Mouse (Mus musculus): ENCODE results near the gene Prss50. TPM values are rescaled to one million over a fixed set of nuclear protein-coding genes. Genes with fewer than 3 reads are reported as not detected.
A peak's percentile ranks its signal among the peaks of the same experiment; 100 is the strongest.
"Not testable (repeated sequence)": the region's sequence is repeated elsewhere in the genome, so short reads cannot be mapped to it uniquely, and the experiment has no call there.

Prss50 gene
- polyA plus RNA-seq (2015; fragmentation: Nextera tagmentation; extraction: Ambion mirVana), result 0.31 and 0.35 TPM in 2 replicates

DNA sequence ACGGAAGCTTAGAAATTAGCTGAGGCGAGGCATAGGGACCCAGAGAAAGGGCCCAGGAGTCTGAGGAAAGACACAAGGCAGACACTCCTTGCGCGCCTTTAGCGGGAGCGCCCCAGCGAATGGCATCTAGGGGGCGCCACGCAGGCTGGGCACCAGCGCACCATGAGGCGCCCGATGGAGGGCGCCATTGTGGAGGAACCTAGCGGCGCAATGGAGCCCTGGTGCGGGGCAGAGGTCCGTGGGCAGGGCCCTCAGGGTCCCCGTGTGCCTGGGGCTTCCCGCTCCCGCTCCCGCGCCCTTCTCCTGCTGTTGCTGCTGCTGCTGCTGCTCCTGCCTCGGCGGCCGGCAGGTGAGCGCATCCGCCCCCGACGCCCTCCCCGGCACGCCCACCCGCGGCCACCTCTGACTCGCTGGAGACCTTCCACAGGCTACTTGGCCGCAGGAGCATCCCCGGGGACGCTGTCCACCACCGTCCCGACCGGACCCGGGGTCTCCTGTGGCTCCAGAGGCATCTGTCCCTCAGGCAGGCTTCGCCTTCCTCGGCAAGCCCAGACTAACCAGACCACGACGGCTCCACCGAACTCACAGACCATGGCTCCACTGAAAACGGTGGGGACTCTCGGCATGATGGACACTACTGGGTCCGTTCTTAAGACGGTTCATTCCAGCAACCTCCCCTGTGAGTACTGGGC, at the start of gene Prss50:
Prss50 (plus strand) TSS at position 187 of the 692 bp plus-strand sequence.
- 15% methylated on average over 42 of the region's 50 CpGs for WGBS
- H3K4me1 ChIP-seq (replicated peaks; ENCODE audit: control insufficient read depth, insufficient read depth, low read length), result 0 out of 2 replicates have a peak, but pooled peaks cover 3% of the 10 kb centered on the region
- H3K9ac ChIP-seq (ENCODE audit: low read depth, low read length), result no peak within 1 kb of the TSS
- H3K4me2 ChIP-seq (replicated peaks; ENCODE audit: low read depth), result peak within 1 kb of the TSS; percentile 56
- ATAC-seq, result peak; percentile 44; the same call in 1 of the 2 replicates
- no peak within 1 kb of the TSS for H3K27ac ChIP-seq (ENCODE audit: low read depth, low read length)
- no peaks in the 10 kb centered on the region for H3K27me3 ChIP-seq (replicated peaks; ENCODE audit: control insufficient read depth, insufficient read depth, low read length)
- no peaks in the 10 kb centered on the region for H3K9me3 ChIP-seq (ENCODE audit: control insufficient read depth)
- peak; percentile 80 for TF ChIP-seq CTCF (IDR thresholded peaks at IDR 0.05; ENCODE audit: low read depth)
- H3K36me3 ChIP-seq (ENCODE audit: control insufficient read depth, insufficient read depth), result no peaks in the 10 kb centered on the region
- H3K4me3 ChIP-seq (ENCODE audit: low read depth, low read length), result peak within 1 kb of the TSS; percentile 16; the same call in 1 of the 2 replicates

DNA sequence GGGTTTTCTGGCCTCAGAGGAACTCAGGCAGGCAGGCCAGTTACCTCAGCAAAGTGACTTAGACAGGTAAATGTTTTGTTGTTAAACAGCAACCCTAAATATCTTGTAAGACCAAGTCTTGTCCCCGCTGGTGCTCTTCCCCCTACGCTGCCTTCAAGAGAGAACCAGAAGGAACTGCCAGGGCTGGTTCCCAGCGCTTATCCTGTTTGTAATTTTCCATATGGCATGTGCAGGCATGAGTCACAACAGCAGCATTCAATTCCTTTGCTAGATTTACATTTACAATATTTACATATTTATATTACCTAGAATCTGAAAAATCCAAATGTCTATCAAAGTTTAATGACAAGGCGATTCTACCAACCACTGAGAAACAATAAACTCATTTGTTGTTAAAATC, 47.7 kb upstream of the Prss50 start:
- Histone ChIP-seq H3K9me3 (ENCODE audit: control insufficient read depth) (no peaks in the 10 kb centered on the region), H3K4me2 (replicated peaks; ENCODE audit: low read depth) (no peak overlapping the region), H3K4me1 (replicated peaks; ENCODE audit: control insufficient read depth, insufficient read depth, low read length) (no peaks in the 10 kb centered on the region), H3K36me3 (ENCODE audit: control insufficient read depth, insufficient read depth) (no peaks in the 10 kb centered on the region), H3K4me3 (ENCODE audit: low read depth, low read length) (no peak overlapping the region), H3K27ac (ENCODE audit: low read depth, low read length) (no peak overlapping the region), H3K27me3 (replicated peaks; ENCODE audit: control insufficient read depth, insufficient read depth, low read length) (no peaks in the 10 kb centered on the region), H3K9ac (ENCODE audit: low read depth, low read length) (no peak overlapping the region)
- no peak for TF ChIP-seq CTCF (IDR thresholded peaks at IDR 0.05; ENCODE audit: low read depth)
- 58% methylated on average over 4 of the region's 4 CpGs for WGBS
- no peak for ATAC-seq

DNA sequence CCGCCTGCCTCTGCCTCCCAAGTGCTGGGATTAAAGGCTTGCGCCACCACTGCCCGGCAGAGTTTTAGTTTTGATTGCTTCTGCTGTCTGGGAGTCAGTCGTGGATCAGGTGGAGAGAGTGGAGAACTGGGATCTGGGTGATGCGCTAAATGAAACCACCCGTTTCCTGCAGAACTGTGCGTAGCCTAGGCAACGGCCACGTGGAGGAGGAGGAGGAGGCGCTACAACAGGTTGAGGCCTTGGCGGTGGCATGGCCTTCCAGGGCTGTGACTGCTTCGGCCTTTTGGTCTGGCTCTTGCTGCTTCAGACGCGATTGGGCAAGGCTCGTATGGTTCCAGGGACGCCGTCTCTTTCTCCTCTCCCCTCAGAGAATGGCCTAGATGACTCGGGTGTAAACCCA, 44.0 kb upstream of the Prss50 start, which contains the start of gene Prss44:
Prss44 (plus strand) TSS at position 206 of the 400 bp plus-strand sequence.
- no peak for TF ChIP-seq CTCF (IDR thresholded peaks at IDR 0.05; ENCODE audit: low read depth)
- ATAC-seq, result no peak
- no peak within 1 kb of the TSS for H3K27ac ChIP-seq (ENCODE audit: low read depth, low read length)
- H3K27me3 ChIP-seq (replicated peaks; ENCODE audit: control insufficient read depth, insufficient read depth, low read length), result no peaks in the 10 kb centered on the region
- H3K4me1 ChIP-seq (replicated peaks; ENCODE audit: control insufficient read depth, insufficient read depth, low read length), result no peaks in the 10 kb centered on the region
- H3K36me3 ChIP-seq (ENCODE audit: control insufficient read depth, insufficient read depth), result no peaks in the 10 kb centered on the region
- H3K4me2 ChIP-seq (replicated peaks; ENCODE audit: low read depth), result no peak within 1 kb of the TSS
- WGBS, result 62% methylated on average over 18 of the region's 18 CpGs
- H3K9me3 ChIP-seq (ENCODE audit: control insufficient read depth), result no peaks in the 10 kb centered on the region
- H3K9ac ChIP-seq (ENCODE audit: low read depth, low read length), result no peak within 1 kb of the TSS
- no peak within 1 kb of the TSS for H3K4me3 ChIP-seq (ENCODE audit: low read depth, low read length)

DNA sequence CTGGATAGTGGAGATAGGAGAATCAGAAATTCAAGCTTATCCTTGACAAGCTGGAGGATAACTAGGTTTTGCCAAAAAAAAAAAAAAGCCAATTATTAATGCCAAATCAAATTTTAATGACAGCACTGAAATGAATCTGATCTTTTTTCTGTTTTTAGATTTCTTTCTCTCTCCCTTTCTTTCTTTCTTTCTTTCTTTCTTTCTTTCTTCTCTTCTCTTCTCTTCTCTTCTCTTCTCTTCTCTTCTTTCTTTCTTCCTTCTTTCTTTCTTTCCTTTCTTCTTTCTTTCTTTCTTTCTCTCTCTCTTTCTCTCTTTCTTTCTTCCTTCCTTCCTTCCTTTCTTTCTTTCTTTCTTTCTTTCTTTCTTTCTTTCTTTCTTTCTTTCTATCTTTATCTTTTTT, 37.2 kb upstream of the Prss50 start:
- not testable (repeated sequence) for H3K27me3 ChIP-seq (replicated peaks; ENCODE audit: control insufficient read depth, insufficient read depth, low read length); H3K4me2 ChIP-seq (replicated peaks; ENCODE audit: low read depth); H3K9ac ChIP-seq (ENCODE audit: low read depth, low read length); H3K27ac ChIP-seq (ENCODE audit: low read depth, low read length); H3K4me1 ChIP-seq (replicated peaks; ENCODE audit: control insufficient read depth, insufficient read depth, low read length); H3K4me3 ChIP-seq (ENCODE audit: low read depth, low read length); ATAC-seq; H3K9me3 ChIP-seq (ENCODE audit: control insufficient read depth); H3K36me3 ChIP-seq (ENCODE audit: control insufficient read depth, insufficient read depth)

DNA sequence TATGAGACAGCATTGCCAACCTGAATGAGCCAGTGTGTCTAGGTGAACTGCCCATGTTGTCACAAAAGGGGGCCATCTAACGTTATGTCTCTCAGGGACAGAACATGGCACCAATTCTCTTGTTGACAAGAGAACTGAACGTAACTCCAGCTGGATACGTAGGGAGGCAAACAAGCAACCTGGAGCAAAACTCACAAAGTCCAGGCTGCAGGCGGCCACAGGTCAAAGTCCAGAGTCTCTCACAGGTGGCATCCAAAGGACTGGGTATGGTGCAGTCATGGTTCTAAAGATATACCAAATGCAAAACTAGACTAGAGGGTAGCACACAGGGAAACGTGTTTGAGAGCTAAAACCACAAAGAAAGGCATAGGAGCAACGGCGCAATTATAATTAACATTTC, 36.3 kb upstream of the Prss50 start:
- Histone ChIP-seq H3K4me2 (replicated peaks; ENCODE audit: low read depth) (no peak overlapping the region), H3K27me3 (replicated peaks; ENCODE audit: control insufficient read depth, insufficient read depth, low read length) (no peaks in the 10 kb centered on the region), H3K9me3 (ENCODE audit: control insufficient read depth) (no peaks in the 10 kb centered on the region), H3K4me3 (ENCODE audit: low read depth, low read length) (no peak overlapping the region), H3K27ac (ENCODE audit: low read depth, low read length) (no peak overlapping the region), H3K9ac (ENCODE audit: low read depth, low read length) (no peak overlapping the region), H3K4me1 (replicated peaks; ENCODE audit: control insufficient read depth, insufficient read depth, low read length) (no peaks in the 10 kb centered on the region), H3K36me3 (ENCODE audit: control insufficient read depth, insufficient read depth) (no peaks in the 10 kb centered on the region)
- 59% methylated on average over 7 of the region's 7 CpGs for WGBS
- TF ChIP-seq CTCF (IDR thresholded peaks at IDR 0.05; ENCODE audit: low read depth), result no peak
- ATAC-seq, result no peak

DNA sequence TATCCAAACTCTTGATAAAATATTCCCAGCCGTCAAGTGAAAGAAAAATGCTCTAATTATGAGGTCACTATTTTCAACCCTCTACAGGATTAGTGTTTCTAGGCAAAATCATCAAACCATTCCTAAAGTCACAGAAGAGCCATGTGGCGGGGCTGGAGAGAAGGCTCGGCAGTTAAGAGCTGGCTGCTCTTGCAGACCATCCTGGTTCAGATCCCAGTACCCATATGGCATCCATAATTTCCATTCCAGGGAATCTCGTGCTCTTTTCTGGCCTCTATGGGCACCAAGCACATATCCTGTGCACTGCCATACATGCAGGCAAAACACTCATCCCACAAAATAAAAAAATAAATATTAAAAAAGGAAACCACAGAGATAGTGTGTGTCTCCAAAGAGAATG, 32.3 kb upstream of the Prss50 start:
- Histone ChIP-seq H3K9me3 (ENCODE audit: control insufficient read depth) (no peaks in the 10 kb centered on the region), H3K4me3 (ENCODE audit: low read depth, low read length) (no peak overlapping the region), H3K27me3 (replicated peaks; ENCODE audit: control insufficient read depth, insufficient read depth, low read length) (no peaks in the 10 kb centered on the region), H3K36me3 (ENCODE audit: control insufficient read depth, insufficient read depth) (no peaks in the 10 kb centered on the region), H3K9ac (ENCODE audit: low read depth, low read length) (no peak overlapping the region), H3K4me1 (replicated peaks; ENCODE audit: control insufficient read depth, insufficient read depth, low read length) (no peaks in the 10 kb centered on the region), H3K4me2 (replicated peaks; ENCODE audit: low read depth) (no peak overlapping the region), H3K27ac (ENCODE audit: low read depth, low read length) (no peak overlapping the region)
- TF ChIP-seq CTCF (IDR thresholded peaks at IDR 0.05; ENCODE audit: low read depth), result no peak
- WGBS, result 81% methylated on average over 4 of the region's 4 CpGs
- no peak for ATAC-seq
